Mouse (Mus musculus) liver, adult (tissue): Measurements from ENCODE around the gene Chrd.

Experiments used
- GATA4 ChIP-seq: IDR thresholded peaks from 2 replicates; pipeline ENCODE4 v1.6.1; 2014; ENCODE audit warnings: mild to moderate bottlenecking, low read length; ENCODE audit not compliant: insufficient replicate concordance

Chrd gene

GRCm38 (mm10) chr16:20732925-20733730 is at the start of gene Chrd:
TSS of gene Chrd (plus strand) at chr16:20733127.
- no peak for TF ChIP-seq GATA4

- TF ChIP-seq GATA4 = no peak
These were observed 42.2 kb upstream of the Chrd start for GRCm38 (mm10) chr16:20690774-20691173.

DNA sequence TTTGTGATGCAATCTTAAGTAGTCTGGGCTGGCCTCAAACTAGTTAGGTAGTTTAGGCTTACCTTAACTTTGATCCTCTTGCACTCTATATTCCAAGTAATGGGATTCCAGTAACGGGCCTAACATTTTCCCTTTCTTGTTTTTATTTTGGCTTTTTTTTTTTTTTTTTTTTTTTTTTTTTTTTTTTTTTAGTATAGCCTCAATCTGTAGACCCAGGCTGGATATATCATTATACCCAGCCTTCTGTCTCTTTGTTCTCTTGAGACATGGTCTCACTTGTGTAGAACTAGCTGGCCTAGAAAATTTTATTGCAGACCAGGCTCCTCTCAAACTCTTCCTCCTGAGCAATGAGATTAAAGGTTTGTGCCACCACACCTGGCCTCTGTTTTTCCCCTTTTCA is 41.3 kb upstream of the Chrd start:
- no peak for TF ChIP-seq GATA4

DNA sequence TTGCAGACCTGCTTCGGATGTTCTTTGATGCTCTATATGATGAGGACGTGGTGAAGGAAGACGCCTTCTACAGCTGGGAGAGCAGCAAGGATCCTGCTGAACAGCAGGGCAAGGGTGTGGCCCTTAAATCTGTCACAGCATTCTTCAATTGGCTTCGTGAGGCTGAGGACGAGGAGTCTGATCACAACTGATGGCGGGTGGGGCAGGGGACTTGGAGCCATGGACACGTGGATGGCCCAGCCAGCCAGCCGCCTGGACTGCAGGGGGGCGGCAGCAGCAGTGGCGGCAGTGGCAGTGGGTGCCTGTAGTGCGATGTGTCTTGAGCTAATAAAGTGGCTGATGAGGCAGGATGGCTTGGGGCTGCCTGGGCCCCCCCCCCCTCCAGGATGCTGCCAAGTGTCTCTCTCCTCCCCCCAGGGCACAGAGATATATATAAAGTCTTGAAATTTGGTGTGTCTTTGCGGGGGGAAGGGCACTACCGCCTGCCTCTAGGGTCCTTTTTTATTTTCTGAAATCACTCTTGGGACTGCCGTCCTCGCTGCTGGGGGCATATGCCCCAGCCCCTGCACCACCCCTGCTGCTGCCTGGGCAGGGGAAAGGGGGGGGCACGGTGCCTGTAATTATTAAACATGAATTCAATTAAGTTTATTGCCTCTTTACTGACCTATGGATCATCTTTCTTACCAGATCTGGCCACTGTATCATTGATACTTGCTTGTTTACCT is 40.5 kb upstream of the Chrd start:
- TF ChIP-seq GATA4 = no peak

GRCm38 (mm10) chr16:20693111-20693701 is 39.7 kb upstream of the Chrd start, which contains the start of gene Fam131a:
TSS of gene Fam131a (plus strand) at chr16:20693241.
- TF ChIP-seq GATA4 = no peak

DNA sequence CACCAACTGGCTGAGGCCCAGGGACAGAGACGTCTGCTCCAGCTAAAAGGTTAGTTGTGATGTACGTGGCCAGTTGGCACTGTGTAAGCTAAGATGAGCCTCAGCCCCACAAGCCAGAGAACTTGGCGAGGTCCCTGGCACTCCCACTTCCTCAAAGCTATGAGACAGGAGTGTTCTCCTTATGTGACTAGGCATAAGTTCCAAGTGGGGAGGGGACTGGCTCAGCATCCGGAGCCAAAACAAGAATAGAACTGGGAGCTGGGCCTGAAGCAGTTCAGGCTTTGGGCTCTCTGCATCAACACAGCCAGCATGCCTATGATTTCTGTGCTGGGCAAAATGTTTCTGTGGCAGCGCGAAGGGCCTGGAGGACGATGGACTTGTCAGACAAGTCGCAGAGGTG is 38.1 kb upstream of the Chrd start:
- no peak for TF ChIP-seq GATA4

GRCm38 (mm10) chr16:20695622-20696323 is 37.2 kb upstream of the Chrd start:
- TF ChIP-seq GATA4 = peak; percentile 8; the same call in 1 of the 2 replicates

DNA sequence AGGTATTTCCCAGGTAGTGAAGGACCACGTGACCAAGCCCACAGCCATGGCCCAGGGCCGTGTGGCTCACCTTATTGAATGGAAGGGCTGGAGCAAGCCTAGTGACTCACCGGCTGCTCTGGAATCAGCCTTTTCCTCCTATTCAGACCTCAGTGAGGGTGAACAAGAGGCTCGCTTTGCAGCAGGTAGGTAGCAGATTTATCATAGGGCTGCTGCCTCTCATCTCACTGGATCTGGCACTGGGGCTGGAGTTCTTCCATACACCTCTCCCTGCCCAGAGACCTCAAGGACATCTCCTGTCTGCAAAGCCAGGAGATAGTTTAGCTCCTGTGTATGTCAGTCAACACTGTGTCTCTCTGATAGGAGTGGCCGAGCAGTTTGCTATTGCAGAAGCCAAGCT is 33.7 kb upstream of the Chrd start:
- no peak for TF ChIP-seq GATA4

GRCm38 (mm10) chr16:20700036-20700435 is 32.9 kb upstream of the Chrd start:
- TF ChIP-seq GATA4 = no peak

- TF ChIP-seq GATA4 = no peak
These were observed 31.6 kb upstream of the Chrd start for GRCm38 (mm10) chr16:20701316-20701715.

DNA sequence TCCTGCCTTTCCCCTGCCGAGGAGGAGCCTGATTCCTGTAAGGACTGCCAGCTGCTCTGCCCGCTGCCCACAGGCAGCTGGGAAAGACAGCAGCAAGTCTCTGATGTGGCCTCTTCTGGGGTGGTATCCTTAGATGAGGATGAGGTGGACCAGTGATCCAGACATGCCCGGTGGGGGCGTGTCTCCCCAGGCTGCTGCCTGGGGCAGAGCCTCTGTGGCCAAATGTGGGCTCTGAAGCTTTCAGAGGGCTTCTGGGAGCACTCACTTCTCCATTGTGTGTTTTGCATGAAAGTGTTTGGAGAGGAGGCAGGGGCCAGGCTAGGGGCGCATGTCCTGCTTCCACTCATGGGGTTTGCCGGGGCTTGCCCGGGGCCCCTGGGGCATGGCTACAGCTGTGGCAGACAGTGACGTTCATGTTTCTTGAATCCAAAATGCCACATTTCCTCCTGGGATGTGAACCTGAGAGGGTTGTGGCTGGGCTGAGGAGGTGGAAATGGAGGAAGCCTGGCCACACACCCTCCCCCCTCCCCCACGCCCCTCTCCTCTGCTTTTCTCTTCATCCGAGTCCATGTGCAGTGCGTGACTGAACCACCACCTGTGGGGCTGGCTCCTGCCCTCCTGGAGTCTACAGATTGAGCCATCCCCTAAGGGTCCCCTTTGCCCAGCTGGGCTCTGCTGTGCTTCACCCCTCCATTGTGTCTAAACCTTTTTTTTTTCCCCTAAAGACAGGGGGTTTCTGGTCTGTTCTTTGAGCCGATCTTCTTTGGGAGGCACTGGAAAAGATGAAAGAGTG is 31.0 kb upstream of the Chrd start:
- TF ChIP-seq GATA4 = no peak

GRCm38 (mm10) chr16:20702522-20702893 is 30.4 kb upstream of the Chrd start:
- TF ChIP-seq GATA4 = no peak

GRCm38 (mm10) chr16:20703071-20703470 is 29.9 kb upstream of the Chrd start:
- TF ChIP-seq GATA4 = no peak

- TF ChIP-seq GATA4 = no peak
These were observed 29.1 kb upstream of the Chrd start for GRCm38 (mm10) chr16:20703699-20704400.
